Mouse (Mus musculus) heart, postnatal 0 days (tissue): ENCODE results near the gene Wdr60.

Experiments
- CTCF ChIP-seq: IDR thresholded peaks from 2 replicates; pipeline ENCODE4 v1.5.1; 2016; ENCODE audit warnings: antibody characterized with exemption, control low read depth, low read depth
- EP300 ChIP-seq: IDR thresholded peaks from 2 replicates; pipeline ENCODE4 v1.6.1; 2016; ENCODE audit warnings: antibody characterized with exemption, low read depth

DNA sequence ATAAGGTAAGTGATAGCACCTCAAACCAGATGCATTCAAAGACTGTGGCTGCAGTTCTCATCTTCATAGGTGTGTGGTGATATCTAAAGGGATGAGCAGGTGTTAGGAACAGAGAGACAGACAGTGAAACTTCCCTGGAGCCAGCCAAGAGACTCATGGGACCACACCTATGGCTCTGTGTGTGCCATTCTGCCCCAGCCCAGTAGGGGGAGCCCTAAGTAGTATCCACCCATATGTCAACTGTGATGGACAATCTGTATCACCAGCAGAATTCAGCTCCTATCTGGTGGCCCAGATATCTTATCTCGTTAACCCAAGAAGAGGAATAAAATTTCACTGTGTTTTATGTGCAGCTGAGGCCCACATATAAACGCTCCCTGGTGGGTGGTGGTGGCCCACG lies 85.9 kb downstream of the Wdr60 start:
- TF ChIP-seq CTCF (no peak), EP300 (no peak)
